Mouse (Mus musculus): ENCODE measurements around the gene Fbxo17.

DNA sequence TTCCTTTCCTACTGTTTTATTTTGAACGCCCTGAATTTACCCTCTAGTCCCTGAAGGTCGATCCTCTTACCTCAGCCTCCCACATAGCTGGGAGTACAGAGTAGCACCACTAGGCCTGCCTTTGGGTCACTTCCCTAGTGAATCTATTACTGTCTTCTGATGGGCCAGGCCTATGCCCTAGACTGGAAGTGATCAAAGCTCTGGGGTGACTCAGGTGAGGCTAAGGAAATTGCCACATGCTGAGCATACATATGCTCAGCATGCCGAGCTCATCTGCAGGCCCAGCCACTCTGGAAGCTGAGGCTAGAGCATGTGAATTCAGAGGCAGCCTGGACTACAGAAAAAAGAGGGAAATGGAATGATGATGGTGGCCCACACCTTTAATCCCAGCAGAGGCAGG is 56.6 kb downstream of the Fbxo17 start:
- TF ChIP-seq CTCF (IDR thresholded peaks at IDR 0.05; ENCODE audit: borderline replicate concordance, extremely low read depth, insufficient read depth, insufficient read length): no peak
- no peak for TF ChIP-seq POLR2A (IDR thresholded peaks at IDR 0.05; ENCODE audit: borderline replicate concordance, extremely low read depth, insufficient read depth, insufficient read length, poor library complexity, severe bottlenecking)

Data from brain, embryonic 14.5 days (tissue).